Mouse (Mus musculus): ENCODE data around the gene Olfr370. TPM values are rescaled to one million over a fixed set of nuclear protein-coding genes. Genes with fewer than 3 reads are reported as not detected.

Gene Olfr370
- polyA plus RNA-seq, 1 experiment from 2014 or later, result not detected

DNA sequence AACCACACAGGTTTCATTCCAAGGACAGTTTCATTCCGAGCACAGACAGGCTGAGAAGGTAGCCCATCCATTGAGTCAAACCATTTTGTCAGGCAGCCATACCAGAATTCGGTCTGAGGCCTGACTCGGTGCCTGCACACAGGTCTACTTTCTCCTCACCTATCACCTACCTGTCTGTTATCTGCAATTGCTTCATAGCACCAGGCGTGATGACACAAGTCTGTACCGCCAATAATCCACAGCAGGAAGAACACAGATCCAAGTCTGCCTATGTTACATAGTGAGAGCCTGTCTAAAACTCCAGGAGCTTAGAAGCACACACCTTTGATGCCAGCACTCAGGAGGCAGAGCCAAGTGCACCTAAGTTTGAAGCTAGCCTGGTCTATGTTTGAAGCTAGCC is 53.3 kb downstream of the Olfr370 start:
- peaks cover 9% of the 10 kb centered on the region; the same call in 1 of the 2 replicates for H3K36me3 ChIP-seq (ENCODE audit: control insufficient read depth, insufficient read depth, low read length)
- ATAC-seq (ENCODE audit: insufficient number of reproducible peaks, insufficient read depth, low FRiP score, low read depth), result no peak
- no peak overlapping the region for H3K4me3 ChIP-seq (ENCODE audit: low read depth, low read length)
- peaks cover 20% of the 10 kb centered on the region; the same call in 1 of the 2 replicates for H3K4me1 ChIP-seq (ENCODE audit: control insufficient read depth, insufficient read depth, low read length)
- no peak overlapping the region for H3K4me2 ChIP-seq (replicated peaks; ENCODE audit: low read depth, low read length)
- 89% methylated on average over 5 of the region's 5 CpGs for WGBS
- H3K9me3 ChIP-seq (ENCODE audit: control insufficient read depth, low read depth, low read length), result no peaks in the 10 kb centered on the region
- no peak overlapping the region for H3K27ac ChIP-seq (ENCODE audit: low read length)
- H3K9ac ChIP-seq (replicated peaks; ENCODE audit: low read depth, low read length), result no peak overlapping the region
- no peaks in the 10 kb centered on the region for H3K27me3 ChIP-seq (ENCODE audit: control insufficient read depth, insufficient read depth, low read length)

DNA sequence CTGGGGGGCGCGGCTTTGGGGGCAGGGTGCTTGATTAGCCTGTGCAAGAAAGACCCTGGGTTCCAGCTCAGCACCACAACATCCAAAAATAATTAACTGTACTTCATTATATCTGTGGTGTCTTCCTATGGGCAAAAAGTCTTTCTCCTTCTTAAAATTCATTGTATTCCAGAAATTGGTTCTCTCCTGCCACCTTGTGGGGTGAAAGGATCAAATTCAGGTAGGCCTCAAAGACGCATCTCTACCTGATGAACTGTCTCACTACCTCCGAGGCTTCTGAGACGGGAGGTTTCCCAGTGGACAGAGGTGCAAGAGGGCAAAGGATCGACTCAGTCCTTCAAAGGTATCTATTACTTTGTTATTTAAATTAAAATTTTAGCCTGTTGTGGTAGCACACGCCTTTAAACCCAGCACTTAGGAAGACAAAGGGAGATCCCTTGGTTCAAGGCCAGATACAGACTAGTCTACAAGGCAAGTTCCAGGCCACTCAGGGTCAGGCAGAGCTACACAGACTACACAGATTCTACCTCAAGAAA is 55.0 kb downstream of the Olfr370 start:
- 84% methylated on average over 7 of the region's 7 CpGs for WGBS
- no peak overlapping the region for H3K4me3 ChIP-seq (ENCODE audit: low read depth, low read length)
- H3K4me1 ChIP-seq (ENCODE audit: control insufficient read depth, insufficient read depth, low read length), result peaks cover 20% of the 10 kb centered on the region; the same call in 1 of the 2 replicates
- H3K27me3 ChIP-seq (ENCODE audit: control insufficient read depth, insufficient read depth, low read length), result no peaks in the 10 kb centered on the region
- H3K9ac ChIP-seq (replicated peaks; ENCODE audit: low read depth, low read length), result no peak overlapping the region
- peaks cover 9% of the 10 kb centered on the region; the same call in 1 of the 2 replicates for H3K36me3 ChIP-seq (ENCODE audit: control insufficient read depth, insufficient read depth, low read length)
- ATAC-seq (ENCODE audit: insufficient number of reproducible peaks, insufficient read depth, low FRiP score, low read depth), result no peak
- no peaks in the 10 kb centered on the region for H3K9me3 ChIP-seq (ENCODE audit: control insufficient read depth, low read depth, low read length)
- no peak overlapping the region for H3K4me2 ChIP-seq (replicated peaks; ENCODE audit: low read depth, low read length)
- H3K27ac ChIP-seq (ENCODE audit: low read length), result no peak overlapping the region

DNA sequence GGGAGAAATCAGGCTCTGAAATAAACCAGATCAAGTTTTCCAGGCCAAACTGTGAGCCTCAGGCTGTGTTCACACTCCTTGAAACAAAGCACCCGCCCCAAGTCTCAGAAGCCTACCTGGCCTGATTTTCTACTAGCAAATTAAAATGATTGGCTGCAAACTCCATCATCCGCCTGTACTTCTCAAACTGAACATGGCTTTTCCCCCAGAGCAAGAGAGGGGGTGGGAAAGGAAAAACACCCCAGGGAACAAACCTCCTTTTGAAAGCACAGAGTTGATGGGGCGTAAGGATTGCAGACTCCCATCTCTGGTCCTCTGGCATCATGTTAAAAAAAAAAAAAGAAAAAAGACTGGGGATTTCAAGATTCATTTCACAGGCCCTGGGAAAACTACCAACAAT is 57.1 kb downstream of the Olfr370 start:
- Histone ChIP-seq H3K4me2 (replicated peaks; ENCODE audit: low read depth, low read length) (peak overlapping the region; percentile 73), H3K27ac (ENCODE audit: low read length) (no peak overlapping the region), H3K27me3 (ENCODE audit: control insufficient read depth, insufficient read depth, low read length) (no peaks in the 10 kb centered on the region), H3K9ac (replicated peaks; ENCODE audit: low read depth, low read length) (peak overlapping the region; percentile 62), H3K9me3 (ENCODE audit: control insufficient read depth, low read depth, low read length) (no peaks in the 10 kb centered on the region), H3K4me1 (ENCODE audit: control insufficient read depth, insufficient read depth, low read length) (peaks cover 20% of the 10 kb centered on the region; the same call in 1 of the 2 replicates), H3K4me3 (ENCODE audit: low read depth, low read length) (peak overlapping the region; percentile 97), H3K36me3 (ENCODE audit: control insufficient read depth, insufficient read depth, low read length) (peaks cover 9% of the 10 kb centered on the region; the same call in 1 of the 2 replicates)
- no peak for ATAC-seq (ENCODE audit: insufficient number of reproducible peaks, insufficient read depth, low FRiP score, low read depth)
- WGBS, result 53% methylated on average over 3 of the region's 3 CpGs

DNA sequence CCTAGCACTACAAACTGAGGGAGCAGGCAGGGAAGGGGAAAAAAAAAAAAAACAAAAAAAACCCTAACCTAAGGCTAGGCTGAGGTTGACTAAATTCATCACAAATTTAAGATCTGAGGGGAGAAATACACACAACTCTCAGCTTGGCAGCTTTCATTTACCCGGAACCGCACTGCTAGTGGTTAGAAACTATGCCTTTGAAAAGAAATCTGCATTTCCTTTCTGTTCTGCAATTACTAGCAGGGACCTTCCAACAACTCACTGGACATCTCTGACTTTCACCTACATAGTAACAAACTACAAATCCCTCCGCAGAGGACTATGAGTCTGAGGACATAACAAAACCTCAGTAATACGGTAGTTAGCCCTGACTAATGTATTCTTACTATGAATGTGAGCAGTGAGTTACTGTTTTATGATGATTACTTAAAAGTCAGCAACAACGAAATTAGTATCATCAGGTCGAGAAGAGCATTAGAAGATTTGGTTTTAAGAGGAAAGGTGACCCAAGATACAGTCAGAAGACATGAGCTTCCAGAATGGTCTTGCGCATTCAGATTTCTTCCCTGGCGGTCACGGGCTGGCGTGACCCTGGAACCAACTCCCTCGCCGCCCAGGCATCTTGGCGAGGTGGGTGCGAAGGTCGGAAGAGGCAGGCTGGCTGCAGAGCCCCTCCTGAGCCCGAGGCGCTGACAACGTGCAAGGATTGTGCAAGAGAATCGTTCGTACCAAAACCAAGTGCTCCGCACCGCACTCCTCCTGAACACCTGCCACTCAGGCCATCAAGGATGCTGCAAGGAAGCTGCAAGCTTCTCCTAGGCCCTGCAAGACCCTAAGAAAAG is 58.0 kb downstream of the Olfr370 start:
- no peaks in the 10 kb centered on the region for H3K27me3 ChIP-seq (ENCODE audit: control insufficient read depth, insufficient read depth, low read length)
- no peaks in the 10 kb centered on the region for H3K9me3 ChIP-seq (ENCODE audit: control insufficient read depth, low read depth, low read length)
- peak overlapping the region; percentile 73 for H3K4me2 ChIP-seq (replicated peaks; ENCODE audit: low read depth, low read length)
- no peak for ATAC-seq (ENCODE audit: insufficient number of reproducible peaks, insufficient read depth, low FRiP score, low read depth)
- peak overlapping the region; percentile 97 for H3K4me3 ChIP-seq (ENCODE audit: low read depth, low read length)
- peak overlapping the region; percentile 87 for H3K27ac ChIP-seq (ENCODE audit: low read length)
- peaks cover 16% of the 10 kb centered on the region; the same call in 1 of the 2 replicates for H3K4me1 ChIP-seq (ENCODE audit: control insufficient read depth, insufficient read depth, low read length)
- peak overlapping the region; percentile 62 for H3K9ac ChIP-seq (replicated peaks; ENCODE audit: low read depth, low read length)
- WGBS, result 3% methylated on average over 22 of the region's 22 CpGs
- H3K36me3 ChIP-seq (ENCODE audit: control insufficient read depth, insufficient read depth, low read length), result peaks cover 7% of the 10 kb centered on the region; the same call in 1 of the 2 replicates

DNA sequence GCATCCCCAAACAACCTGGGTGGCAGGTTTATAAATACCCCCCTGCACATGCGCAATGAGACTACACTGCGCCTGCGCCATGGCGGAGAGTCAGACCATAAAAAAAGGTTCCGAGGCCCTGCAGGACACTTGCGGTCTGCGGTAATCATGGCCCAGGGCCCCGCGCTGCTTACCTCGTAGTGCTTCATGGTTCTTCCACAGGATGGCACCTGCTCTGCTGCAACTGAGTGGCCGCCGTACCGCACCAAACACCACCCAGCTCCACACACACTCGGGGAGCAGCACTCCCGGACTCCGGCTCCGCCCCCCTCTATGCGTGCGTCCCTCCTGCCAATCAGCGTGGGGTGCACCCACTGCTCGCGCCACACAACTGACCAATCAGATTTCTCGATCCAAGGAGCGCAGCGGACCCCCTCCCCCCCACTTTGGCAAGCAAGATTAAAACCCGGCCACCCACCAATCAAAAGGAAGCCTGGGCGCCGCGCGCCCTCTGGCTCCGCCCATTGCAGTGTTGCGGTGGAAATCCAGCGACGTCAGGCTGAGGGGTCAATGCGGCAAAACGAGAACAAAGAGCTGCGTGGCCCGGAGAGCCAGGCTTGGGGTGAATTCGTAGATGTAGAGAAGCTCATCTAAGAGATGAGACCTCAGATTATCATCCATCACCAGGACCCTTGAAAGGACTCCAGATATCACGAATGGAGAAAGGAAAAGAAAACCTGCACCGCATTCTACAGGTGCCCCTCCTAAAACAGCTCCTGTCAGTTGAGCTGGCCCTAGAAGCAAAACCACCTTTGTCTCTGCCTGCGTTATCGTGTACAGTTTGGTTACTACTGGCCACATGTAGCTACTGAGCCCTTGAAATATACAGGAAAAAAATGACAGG is 58.8 kb downstream of the Olfr370 start:
- ATAC-seq (ENCODE audit: insufficient number of reproducible peaks, insufficient read depth, low FRiP score, low read depth), result peak; percentile 99
- peaks cover 7% of the 10 kb centered on the region; the same call in 1 of the 2 replicates for H3K36me3 ChIP-seq (ENCODE audit: control insufficient read depth, insufficient read depth, low read length)
- peak overlapping the region; percentile 87 for H3K27ac ChIP-seq (ENCODE audit: low read length)
- under 1% methylated on average over 43 of the region's 43 CpGs for WGBS
- no peaks in the 10 kb centered on the region for H3K9me3 ChIP-seq (ENCODE audit: control insufficient read depth, low read depth, low read length)
- H3K4me2 ChIP-seq (replicated peaks; ENCODE audit: low read depth, low read length), result peak overlapping the region; percentile 73
- H3K4me3 ChIP-seq (ENCODE audit: low read depth, low read length), result peak overlapping the region; percentile 97
- H3K27me3 ChIP-seq (ENCODE audit: control insufficient read depth, insufficient read depth, low read length), result no peaks in the 10 kb centered on the region
- H3K9ac ChIP-seq (replicated peaks; ENCODE audit: low read depth, low read length), result peak overlapping the region; percentile 62
- H3K4me1 ChIP-seq (ENCODE audit: control insufficient read depth, insufficient read depth, low read length), result peaks cover 16% of the 10 kb centered on the region; the same call in 1 of the 2 replicates

Other genes starting within 250 kb of the Olfr370 start
- 0.35 TPM in 1 of 2 replicates, not detected in the other for gene Ucp1, start 245.4 kb upstream of the Olfr370 start, polyA plus RNA-seq (2014; fragmentation: Nextera tagmentation; extraction: Ambion mirVana)
- gene Elmod2, start 203.3 kb upstream of the Olfr370 start, polyA plus RNA-seq (2014; fragmentation: Nextera tagmentation; extraction: Ambion mirVana), result 17.2 and 18.6 TPM in 2 replicates
- not detected in 2 replicates for gene Mgat4d, start 187.3 kb upstream of the Olfr370 start, polyA plus RNA-seq (2014; fragmentation: Nextera tagmentation; extraction: Ambion mirVana)
- gene Clgn, start 145.9 kb upstream of the Olfr370 start, polyA plus RNA-seq (2014; fragmentation: Nextera tagmentation; extraction: Ambion mirVana), result 0.33 and 0.84 TPM in 2 replicates
- gene Scoc, start 77.4 kb upstream of the Olfr370 start, polyA plus RNA-seq (2014; fragmentation: Nextera tagmentation; extraction: Ambion mirVana), result 123 and 132 TPM in 2 replicates
- gene Ndufb7, start 30.9 kb downstream of the Olfr370 start, polyA plus RNA-seq (2014; fragmentation: Nextera tagmentation; extraction: Ambion mirVana), result 325 and 345 TPM in 2 replicates
- gene Tecr, start 72.2 kb downstream of the Olfr370 start, polyA plus RNA-seq (2014; fragmentation: Nextera tagmentation; extraction: Ambion mirVana), result 629 and 635 TPM in 2 replicates
- 59.5 and 59.6 TPM in 2 replicates for gene Dnajb1, start 72.4 kb downstream of the Olfr370 start, polyA plus RNA-seq (2014; fragmentation: Nextera tagmentation; extraction: Ambion mirVana)
- 180 and 185 TPM in 2 replicates for gene Gipc1, start 116.9 kb downstream of the Olfr370 start, polyA plus RNA-seq (2014; fragmentation: Nextera tagmentation; extraction: Ambion mirVana)
- gene Ptger1, start 130.9 kb downstream of the Olfr370 start, polyA plus RNA-seq (2014; fragmentation: Nextera tagmentation; extraction: Ambion mirVana), result 3.1 and 5.4 TPM in 2 replicates
- gene Pkn1, start 163.4 kb downstream of the Olfr370 start, polyA plus RNA-seq (2014; fragmentation: Nextera tagmentation; extraction: Ambion mirVana), result 30.1 and 30.7 TPM in 2 replicates
- gene Ddx39, start 179.4 kb downstream of the Olfr370 start, polyA plus RNA-seq (2014; fragmentation: Nextera tagmentation; extraction: Ambion mirVana), result 141 and 147 TPM in 2 replicates
- 39.2 and 40.7 TPM in 2 replicates for gene Adgre5, start 205.5 kb downstream of the Olfr370 start, polyA plus RNA-seq (2014; fragmentation: Nextera tagmentation; extraction: Ambion mirVana)